Mouse (Mus musculus) C2C12 (cell line): ENCODE results near the gene Smim14.

Source experiments
- CEBPB ChIP-seq: IDR thresholded peaks from one replicate; pipeline ENCODE4 v1.6.1; 2011; ENCODE audit warnings: low read depth, mild to moderate bottlenecking, control low read depth, moderate library complexity
- CTCF ChIP-seq: IDR thresholded peaks from one replicate; pipeline ENCODE4 v1.5.1; 2011; ENCODE audit not compliant: control insufficient read depth, insufficient read depth, insufficient read length
- FOSL1 ChIP-seq: IDR thresholded peaks from one replicate; pipeline ENCODE4 v1.8.0; 2011; ENCODE audit warnings: mild to moderate bottlenecking, low read length; ENCODE audit not compliant: poor library complexity, insufficient read depth, severe bottlenecking
- MAX ChIP-seq: IDR thresholded peaks from one replicate; pipeline ENCODE4 v1.6.1; 2011; ENCODE audit warnings: mild to moderate bottlenecking, control low read depth
- MYOD1 ChIP-seq: IDR thresholded peaks from one replicate; pipeline ENCODE4 v1.6.1; 2011; ENCODE audit warnings: low read depth; ENCODE audit not compliant: control insufficient read depth, insufficient read length
- MYOG ChIP-seq: IDR thresholded peaks from one replicate; pipeline ENCODE4 v1.6.1; 2011; ENCODE audit not compliant: control insufficient read depth, insufficient read length; ENCODE audit errors: extremely low read depth
- USF1 ChIP-seq: IDR thresholded peaks from one replicate; pipeline ENCODE4 v1.6.1; 2011; ENCODE audit warnings: low read depth, mild to moderate bottlenecking, control low read depth, moderate library complexity

DNA sequence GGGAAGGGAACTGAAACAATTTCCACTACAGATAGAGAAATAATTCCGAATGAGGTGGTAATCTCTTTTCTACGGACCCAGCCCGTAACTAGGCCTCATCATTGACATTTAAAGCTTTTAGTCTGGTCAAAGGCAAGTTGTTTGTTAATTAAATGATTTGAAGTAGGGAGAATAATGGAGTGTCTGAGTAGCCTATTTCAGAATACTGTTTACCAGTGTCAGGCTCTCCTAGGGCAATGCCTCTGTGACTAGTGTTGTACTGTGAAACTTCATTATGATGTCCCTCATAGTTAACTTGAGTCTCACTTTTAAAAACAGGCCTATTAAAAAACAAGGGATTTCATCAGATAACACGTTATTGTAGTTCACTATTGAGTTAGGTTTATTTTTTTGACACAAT lies 1.1 kb upstream of the Smim14 start:
- TF ChIP-seq MAX (no peak), CTCF (no peak), USF1 (no peak), MYOD1 (no peak), MYOG (no peak), CEBPB (no peak), FOSL1 (no peak)
